Mouse (Mus musculus): ENCODE results near the gene Chml. TPM values are rescaled to one million over a fixed set of nuclear protein-coding genes. Genes with fewer than 3 reads are reported as not detected.

Chml gene
- 9.1 and 10.3 TPM in 2 replicates for total RNA-seq (2021)
- long read RNA-seq, full-length matches to known transcripts = 1 of 3 reads
- long read RNA-seq, partial matches to known transcripts = 0 of 3 reads
- long read RNA-seq, other reads (novel, unspliced or antisense) = 2 of 3 reads

GRCm38 (mm10) chr1:175692246-175692996, at the start of gene Chml, which contains the start of gene Opn3:
Gene Chml (minus strand): TSS chr1:175692901.
Gene Opn3 (minus strand): TSS chr1:175692776.
- DNase-seq = peak; percentile 99

- no peak for DNase-seq
Observed at GRCm38 (mm10) chr1:175725771-175726170, 33.1 kb upstream of the Chml start.

- DNase-seq = no peak
Observed at GRCm38 (mm10) chr1:175716832-175717231, 24.1 kb upstream of the Chml start.

- DNase-seq = peak; percentile 51
Observed at GRCm38 (mm10) chr1:175712338-175712909, 19.7 kb upstream of the Chml start.

- DNase-seq = no peak
Observed at GRCm38 (mm10) chr1:175708013-175708412, 15.3 kb upstream of the Chml start.

GRCm38 (mm10) chr1:175707599-175707998, 14.9 kb upstream of the Chml start:
- DNase-seq = no peak

- no peak for DNase-seq
Observed at GRCm38 (mm10) chr1:175701145-175701544, 8.4 kb upstream of the Chml start.

GRCm38 (mm10) chr1:175699796-175700195, 7.1 kb upstream of the Chml start:
- DNase-seq = no peak

- no peak for DNase-seq
Observed at GRCm38 (mm10) chr1:175699375-175699774, 6.7 kb upstream of the Chml start.

GRCm38 (mm10) chr1:175698293-175698692, 5.6 kb upstream of the Chml start, which contains the start of gene Wdr64:
Gene Wdr64 (plus strand): TSS chr1:175698593.
- DNase-seq = no peak

GRCm38 (mm10) chr1:175693429-175693960, 794 bp upstream of the Chml start:
- DNase-seq = no peak

- DNase-seq = no peak
Observed at GRCm38 (mm10) chr1:175692997-175693361, 278 bp upstream of the Chml start.

- DNase-seq = no peak
Observed at GRCm38 (mm10) chr1:175691686-175692245, 935 bp downstream of the Chml start.

- DNase-seq = no peak
Observed at GRCm38 (mm10) chr1:175680995-175681394, 11.7 kb downstream of the Chml start.

GRCm38 (mm10) chr1:175677459-175677858, 15.2 kb downstream of the Chml start:
- DNase-seq = no peak

- DNase-seq = no peak
Observed at GRCm38 (mm10) chr1:175675116-175675515, 17.6 kb downstream of the Chml start.

- DNase-seq = no peak
Observed at GRCm38 (mm10) chr1:175673563-175674325, 19.0 kb downstream of the Chml start.

GRCm38 (mm10) chr1:175671626-175672025, 21.1 kb downstream of the Chml start:
- DNase-seq = no peak

- DNase-seq = no peak
Observed at GRCm38 (mm10) chr1:175670042-175670441, 22.7 kb downstream of the Chml start.

GRCm38 (mm10) chr1:175669456-175669855, 23.2 kb downstream of the Chml start:
- no peak for DNase-seq

GRCm38 (mm10) chr1:175668666-175669405, 23.9 kb downstream of the Chml start:
- DNase-seq = no peak
